Mouse (Mus musculus) brain, embryonic 14.5 days (tissue): ENCODE results near the gene Bend4.

Source experiments
- CTCF ChIP-seq: fragments of 200-500 bp; IDR thresholded peaks from 2 replicates; pipeline ENCODE4 v1.5.1; 2012; ENCODE audit warnings: inconsistent platforms, mild to moderate bottlenecking, moderate library complexity, borderline replicate concordance; ENCODE audit not compliant: insufficient read depth, insufficient read length; ENCODE audit errors: extremely low read depth
- POLR2A ChIP-seq: fragments of 200-500 bp; IDR thresholded peaks from 2 replicates; pipeline ENCODE4 v1.6.1; 2012; ENCODE audit warnings: mild to moderate bottlenecking, inconsistent platforms, borderline replicate concordance; ENCODE audit not compliant: poor library complexity, insufficient read depth, insufficient read length, severe bottlenecking; ENCODE audit errors: extremely low read depth

- TF ChIP-seq CTCF (no peak), POLR2A (no peak)
Observed at GRCm38 (mm10) chr5:67381690-67382089, 46.4 kb downstream of the Bend4 start.
